Mouse (Mus musculus) ES-E14 (cell line): ENCODE results near the gene Zfp512b. TPM values are rescaled to one million over a fixed set of nuclear protein-coding genes. Genes with fewer than 3 reads are reported as not detected.

Source experiments
- DNase-seq: peaks from one replicate; pipeline ENCODE4 v3.0.0-alpha.2; 2013; ENCODE audit warnings: low read depth, low spot score
- H3K27ac ChIP-seq: 2 replicates; pipeline ENCODE4 v1.5.1; 2012; ENCODE audit warnings: low read depth, mild to moderate bottlenecking, low read length, moderate library complexity, mixed read lengths; ENCODE audit not compliant: poor library complexity, insufficient read depth, severe bottlenecking
- H3K36me3 ChIP-seq: 2 replicates; pipeline ENCODE4 v1.6.1; 2012; ENCODE audit warnings: mild to moderate bottlenecking, low read length, moderate library complexity, mixed read lengths; ENCODE audit not compliant: control insufficient read depth, poor library complexity, insufficient read depth, severe bottlenecking
- H3K4me1 ChIP-seq, 2 experiments: fragments of 150-350 bp in 1 of 2; sonication (generic) in 1 of 2; 2 replicates each; pipeline ENCODE4 v1.6.1; 2012; ENCODE audit warnings: low read length in 2 of 2, mild to moderate bottlenecking in 1 of 2, mixed read lengths in 1 of 2; ENCODE audit not compliant: control insufficient read depth in 2 of 2, insufficient read depth in 2 of 2, poor library complexity in 1 of 2
- H3K4me3 ChIP-seq, 2 experiments: fragments of 150-350 bp in 1 of 2; sonication (generic) in 1 of 2; 2 replicates each; pipeline ENCODE4 v1.5.1; 2012; ENCODE audit warnings: low read length in 2 of 2, low read depth in 1 of 2, mild to moderate bottlenecking in 1 of 2, mixed read lengths in 1 of 2; ENCODE audit not compliant: insufficient read depth in 1 of 2, poor library complexity in 1 of 2, severe bottlenecking in 1 of 2
- H3K9ac ChIP-seq: 2 replicates; pipeline ENCODE4 v1.6.1; 2012; ENCODE audit warnings: low read depth, mild to moderate bottlenecking, low read length, mixed read lengths; ENCODE audit not compliant: poor library complexity, insufficient read depth, severe bottlenecking
- H3K9me3 ChIP-seq: fragments of 150-350 bp; sonication (generic); 2 replicates; pipeline ENCODE4 v1.6.1; 2012; ENCODE audit warnings: low read depth, mild to moderate bottlenecking, low read length; ENCODE audit not compliant: control insufficient read depth, insufficient read depth
- CHD2 ChIP-seq: IDR thresholded peaks from 2 replicates; pipeline ENCODE4 v1.6.1; 2014; ENCODE audit warnings: mild to moderate bottlenecking, low read depth, low read length, inconsistent platforms
- HCFC1 ChIP-seq: IDR thresholded peaks from 2 replicates; pipeline ENCODE4 v1.6.1; 2012; ENCODE audit warnings: low read length, inconsistent platforms, borderline replicate concordance; ENCODE audit not compliant: insufficient read depth
- MAFK ChIP-seq: IDR thresholded peaks from 2 replicates; pipeline ENCODE4 v1.6.1; 2014; ENCODE audit warnings: mild to moderate bottlenecking, low read depth, low read length, inconsistent platforms; ENCODE audit not compliant: insufficient read depth
- ZC3H11A ChIP-seq: IDR thresholded peaks from 2 replicates; pipeline ENCODE4 v1.6.1; 2012; ENCODE audit warnings: low read depth, mild to moderate bottlenecking, inconsistent platforms, low read length, borderline replicate concordance
- ZNF384 ChIP-seq: IDR thresholded peaks from 2 replicates; pipeline ENCODE4 v1.6.1; 2012; ENCODE audit warnings: low read depth, low read length, inconsistent platforms
- in situ Hi-C, 2 experiments: fragments of 600-800 bp; cut with MboI; formaldehyde crosslinking; loops; one replicate each; pipeline ENCODE4 v1.15.1; 2025; ENCODE audit warnings: low sequenced_read_pairs in 2 of 2, inconsistent platforms in 1 of 2; ENCODE audit not compliant: unreplicated experiment in 2 of 2
- total RNA-seq: library from RNA; depleted of rRNA; stranded (reverse); fragments of 300-350 nt; gene quantifications from 2 replicates; pipeline ENCODE4 v1.2.3, GENCODE M21; 2012

The Zfp512b gene
- total RNA-seq, 1 experiment = 38.2 TPM

DNA sequence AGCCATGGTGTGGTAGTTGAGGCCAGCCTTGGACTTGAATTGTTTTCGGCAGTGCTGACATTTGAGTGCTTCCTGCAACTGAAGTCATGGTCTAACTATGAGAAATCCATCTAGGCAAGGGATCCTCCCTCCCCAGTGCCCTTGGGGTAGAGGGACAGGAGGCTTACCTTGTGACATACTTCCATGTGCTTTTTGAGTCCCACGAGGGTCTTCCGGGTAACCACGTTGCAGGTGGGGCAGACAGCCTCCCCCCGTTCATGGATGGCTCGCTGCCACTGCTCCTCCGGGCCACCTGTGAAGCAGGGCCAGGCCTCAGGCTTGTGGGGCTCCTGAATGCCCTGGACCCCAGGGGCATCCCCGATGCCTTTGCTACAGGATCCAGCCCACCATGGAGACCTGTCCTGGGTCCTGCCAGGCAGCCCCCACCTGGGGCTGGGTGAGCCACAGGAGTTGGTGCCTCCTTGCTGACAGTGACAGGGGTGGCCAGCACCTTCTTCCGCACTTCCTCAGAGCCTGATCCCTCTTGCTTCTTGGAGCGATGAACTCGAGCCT, 4.3 kb downstream of the Zfp512b start:
- peaks cover 47% of the 10 kb centered on the region for H3K36me3 ChIP-seq
- no peak for DNase-seq
- H3K27ac ChIP-seq = no peak overlapping the region
- H3K4me1 ChIP-seq = peaks cover 4 to 5% of the 10 kb centered on the region in 2 experiments; a peak in 1 of 4 replicates
- H3K4me3 ChIP-seq = no peak overlapping the region
- no peaks in the 10 kb centered on the region for H3K9me3 ChIP-seq
- H3K9ac ChIP-seq = no peak overlapping the region
- in situ Hi-C loops = no loop called here
- TF ChIP-seq MAFK = no peak
- no peak for TF ChIP-seq ZC3H11A

DNA sequence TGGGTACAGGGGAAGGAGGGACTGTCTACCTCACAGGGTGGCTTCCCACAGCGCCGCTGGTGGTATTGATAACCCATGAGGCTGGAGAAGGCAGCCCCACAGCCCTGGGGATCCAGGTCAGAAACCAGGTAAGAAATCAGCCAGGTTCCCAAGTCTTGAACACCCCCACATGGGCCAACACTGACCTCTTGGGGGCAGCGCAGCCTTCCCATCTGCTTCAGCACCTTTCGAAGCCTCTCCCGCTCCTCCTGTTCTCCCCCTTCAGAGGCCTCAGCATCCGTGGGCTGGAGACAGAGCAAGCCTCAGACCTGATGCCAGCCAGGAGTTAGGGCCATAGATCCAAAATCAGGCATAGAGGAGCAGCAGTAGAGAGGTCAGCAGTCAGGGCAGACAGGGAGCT, 4.8 kb downstream of the Zfp512b start:
- TF ChIP-seq CHD2 = no peak
- no peak for TF ChIP-seq HCFC1
- TF ChIP-seq MAFK = no peak
- TF ChIP-seq ZC3H11A = no peak
- TF ChIP-seq ZNF384 = no peak
- Histone ChIP-seq H3K9me3 (no peaks in the 10 kb centered on the region), H3K27ac (no peak overlapping the region), H3K4me1 (peaks cover 4 to 5% of the 10 kb centered on the region in 2 experiments; a peak in 1 of 4 replicates), H3K36me3 (peaks cover 47% of the 10 kb centered on the region), H3K4me3 (no peak overlapping the region), H3K9ac (no peak overlapping the region)
- no peak for DNase-seq
- in situ Hi-C loops = no loop called here

DNA sequence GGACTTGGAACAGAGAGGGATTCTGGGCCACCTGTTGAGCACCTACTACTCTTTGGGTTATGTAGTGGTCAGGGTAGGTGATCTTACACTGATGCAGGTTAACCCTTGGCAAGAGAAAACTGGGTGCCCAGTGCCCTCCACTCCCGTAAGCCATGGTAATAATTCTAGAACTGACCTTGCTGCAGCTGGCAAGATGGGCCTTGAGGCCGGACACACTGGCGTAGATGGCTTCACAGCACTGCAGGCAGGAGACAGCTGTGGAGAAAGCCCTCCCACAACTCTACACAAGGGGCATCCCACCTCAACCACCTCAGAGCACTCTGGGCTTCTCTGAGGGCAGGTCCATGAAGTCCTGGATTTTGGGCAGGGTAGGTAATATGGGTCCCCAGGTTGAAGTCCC, 6.5 kb downstream of the Zfp512b start:
- in situ Hi-C loops = no loop called here
- no peaks in the 10 kb centered on the region for H3K9me3 ChIP-seq
- H3K4me1 ChIP-seq = no peaks in the 10 kb centered on the region
- no peak overlapping the region for H3K27ac ChIP-seq
- no peak overlapping the region for H3K4me3 ChIP-seq
- no peak overlapping the region for H3K9ac ChIP-seq
- H3K36me3 ChIP-seq = peaks cover 47% of the 10 kb centered on the region
- TF ChIP-seq MAFK = no peak
- TF ChIP-seq HCFC1 = no peak
- no peak for TF ChIP-seq ZNF384
- TF ChIP-seq ZC3H11A = no peak
- no peak for TF ChIP-seq CHD2
- DNase-seq = no peak

DNA sequence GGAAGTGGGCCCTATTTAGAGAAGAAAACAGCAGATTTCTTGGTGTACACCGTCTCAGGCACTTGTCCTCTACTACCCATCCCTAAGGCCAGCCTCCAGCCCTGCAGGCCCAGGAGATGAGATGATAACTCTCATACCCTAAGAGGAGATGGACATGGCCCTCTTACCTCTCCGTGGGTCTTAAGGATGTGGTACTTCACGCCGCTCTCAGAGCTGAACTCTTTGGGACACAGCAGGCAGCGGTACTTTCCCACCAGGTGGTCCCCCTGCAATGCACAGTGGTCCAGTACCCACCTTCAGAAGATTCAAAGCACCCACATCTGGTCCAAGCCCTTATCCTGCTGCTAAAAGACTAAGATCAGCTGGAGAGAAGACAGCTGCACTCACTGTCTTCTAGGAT, 7.1 kb downstream of the Zfp512b start:
- peaks cover 45% of the 10 kb centered on the region for H3K36me3 ChIP-seq
- DNase-seq = no peak
- no peak overlapping the region for H3K4me3 ChIP-seq
- in situ Hi-C loops = no loop called here
- TF ChIP-seq ZC3H11A (no peak), MAFK (no peak), ZNF384 (no peak), HCFC1 (no peak), CHD2 (no peak)
- H3K9me3 ChIP-seq = no peaks in the 10 kb centered on the region
- no peaks in the 10 kb centered on the region for H3K4me1 ChIP-seq
- H3K27ac ChIP-seq = no peak overlapping the region
- no peak overlapping the region for H3K9ac ChIP-seq

DNA sequence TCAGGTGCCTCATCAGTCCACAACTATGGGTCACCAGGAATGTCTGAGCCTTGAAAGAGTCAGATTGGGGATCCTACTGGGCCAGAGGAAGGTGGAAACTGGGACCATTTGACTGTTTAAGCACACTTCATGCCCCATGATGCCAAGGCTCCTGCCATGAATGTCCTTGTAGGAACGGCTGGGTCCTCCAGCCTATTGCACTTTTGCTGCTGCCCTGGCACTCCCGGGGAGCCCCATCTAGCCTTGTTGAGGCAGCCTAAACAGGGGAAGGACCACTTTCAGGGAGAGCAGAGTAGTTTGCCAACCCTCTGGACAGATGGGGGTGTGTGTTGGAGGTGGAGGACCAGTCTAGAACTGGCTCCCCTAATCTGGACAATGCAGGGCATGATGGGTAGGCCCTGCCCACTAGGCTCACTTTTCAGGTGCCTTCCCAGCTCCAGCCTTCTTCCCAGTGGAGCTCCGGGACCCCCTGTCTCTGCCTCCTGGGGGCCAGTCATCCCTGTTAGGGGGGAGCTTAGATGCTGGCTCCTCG, 8.1 kb downstream of the Zfp512b start, which contains the start of gene Uckl1:
TSS of gene Uckl1 (minus strand) at position 482 of the 532 bp plus-strand sequence.
- DNase-seq = no peak
- in situ Hi-C loops = no loop called here
- no peaks in the 10 kb centered on the region for H3K9me3 ChIP-seq
- TF ChIP-seq ZC3H11A (no peak), MAFK (no peak)
- no peaks in the 10 kb centered on the region for H3K4me1 ChIP-seq
- no peak within 1 kb of the TSS for H3K4me3 ChIP-seq
- H3K36me3 ChIP-seq = peaks cover 37% of the 10 kb centered on the region
- no peak within 1 kb of the TSS for H3K9ac ChIP-seq
- no peak within 1 kb of the TSS for H3K27ac ChIP-seq
